Mouse (Mus musculus) heart, postnatal 0 days (tissue): ENCODE measurements around the gene Ezh1.

Experiments
- CTCF ChIP-seq: IDR thresholded peaks from 2 replicates; pipeline ENCODE4 v1.5.1; 2016; ENCODE audit warnings: antibody characterized with exemption, control low read depth, low read depth
- EP300 ChIP-seq: IDR thresholded peaks from 2 replicates; pipeline ENCODE4 v1.6.1; 2016; ENCODE audit warnings: antibody characterized with exemption, low read depth

DNA sequence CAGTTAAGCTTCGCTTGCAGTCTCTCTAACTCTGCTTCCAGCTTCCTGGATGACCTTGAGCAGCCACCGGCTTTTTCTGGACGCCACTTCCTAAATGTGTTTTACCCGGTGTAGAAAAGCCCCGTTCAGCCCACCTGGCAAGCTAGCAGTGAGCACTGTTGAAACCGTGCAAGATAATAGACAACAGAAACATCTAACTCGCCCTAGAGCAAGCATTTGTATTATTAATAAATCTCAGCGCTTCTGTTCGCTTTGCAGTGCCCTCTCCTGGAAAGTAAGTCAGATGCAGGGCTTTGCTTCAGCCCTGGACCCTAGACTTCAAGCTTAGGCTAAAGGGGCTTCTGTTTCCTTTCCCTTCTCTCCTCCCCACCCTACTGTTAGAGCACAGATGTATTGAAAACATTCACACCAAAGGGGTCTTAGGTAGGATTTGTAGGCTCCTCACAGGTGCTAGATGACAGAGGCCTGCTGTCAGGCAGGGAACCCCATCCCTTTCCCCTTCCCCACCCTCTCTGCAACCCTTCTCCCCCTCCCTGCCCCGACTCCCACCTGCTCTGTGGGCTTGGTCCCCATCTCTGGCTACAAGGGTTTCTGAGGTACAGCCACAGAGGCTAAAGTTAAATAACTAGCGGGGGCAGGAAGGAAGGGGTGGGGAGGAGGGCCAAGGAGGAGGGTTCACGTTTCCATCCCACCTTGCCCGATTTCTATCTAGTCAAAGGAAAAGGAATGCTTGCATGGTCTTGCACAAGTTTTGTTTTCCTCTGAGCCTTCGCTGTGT lies 51.2 kb downstream of the Ezh1 start, which contains the start of gene Ccr10:
- TF ChIP-seq CTCF, result peak; percentile 59
- no peak for TF ChIP-seq EP300
